Mouse (Mus musculus) hindbrain, embryonic 16.5 days (tissue): ENCODE results near the gene Arhgap27. TPM values are rescaled to one million over a fixed set of nuclear protein-coding genes. Genes with fewer than 3 reads are reported as not detected.

ENCODE experiments used
- ATAC-seq: fragments of 200-750 bp; cut with Nextera tagmentation; 2 replicates; pipeline ENCODE4 v1.8.0; 2017; ENCODE audit warnings: moderate TSS enrichment, moderate library complexity
- H3K27ac ChIP-seq: fragments of 300-500 bp; sonication (generic); 2 replicates; pipeline ENCODE4 v1.5.1; 2014; ENCODE audit warnings: low read depth, mild to moderate bottlenecking, control low read depth, low read length, moderate library complexity
- H3K27me3 ChIP-seq: fragments of 300-500 bp; sonication (generic); replicated peaks from 2 replicates; pipeline ENCODE4 v1.6.1; 2014; ENCODE audit warnings: low read length; ENCODE audit not compliant: control insufficient read depth, insufficient read depth
- H3K36me3 ChIP-seq: fragments of 300-500 bp; sonication (generic); 2 replicates; pipeline ENCODE4 v1.6.1; 2014; ENCODE audit warnings: mild to moderate bottlenecking, low read length, moderate library complexity, mixed read lengths; ENCODE audit not compliant: control insufficient read depth, insufficient read depth
- H3K4me1 ChIP-seq: fragments of 300-500 bp; sonication (generic); 2 replicates; pipeline ENCODE4 v1.6.1; 2014; ENCODE audit warnings: low read depth, low read length; ENCODE audit not compliant: control insufficient read depth, insufficient read depth
- H3K4me2 ChIP-seq: fragments of 300-500 bp; sonication (generic); 2 replicates; pipeline ENCODE4 v1.6.1; 2014; ENCODE audit warnings: mild to moderate bottlenecking, low read length, control low read depth, moderate library complexity
- H3K4me3 ChIP-seq: fragments of 300-500 bp; sonication (generic); 2 replicates; pipeline ENCODE4 v1.5.1; 2014; ENCODE audit warnings: mild to moderate bottlenecking, low read length, control low read depth, moderate library complexity
- H3K9ac ChIP-seq: fragments of 300-500 bp; sonication (generic); 2 replicates; pipeline ENCODE4 v1.6.1; 2014; ENCODE audit warnings: low read depth, mild to moderate bottlenecking, control low read depth, low read length, moderate library complexity
- H3K9me3 ChIP-seq: fragments of 300-500 bp; sonication (generic); 2 replicates; pipeline ENCODE4 v1.6.1; 2014; ENCODE audit warnings: mild to moderate bottlenecking, low read length, moderate library complexity; ENCODE audit not compliant: control insufficient read depth
- WGBS: fragments of 180-500 bp; shearing (Covaris S2); extraction: QIAGEN DNeasy Blood & Tissue Kit; methylation state at CpG from one replicate; pipeline ENCODE4 v1.1.7; 2014; 5-methylcytosine and 5-hydroxymethylcytosine counted together
- polyA plus RNA-seq: library from polyadenylated mRNA; unstranded; fragments of >200 nt; fragmentation: Nextera tagmentation; extraction: Ambion mirVana; gene quantifications from 2 replicates; pipeline ENCODE4 v1.2.1, GENCODE M21; 2015

The Arhgap27 gene
- polyA plus RNA-seq, 1 experiment from 2014 or later, result 4.8 TPM

- no peaks in the 10 kb centered on the region for H3K9me3 ChIP-seq
- peaks cover 19% of the 10 kb centered on the region for H3K36me3 ChIP-seq
Measured at GRCm38 (mm10) chr11:103372561-103372960, 9.1 kb upstream of the Arhgap27 start.

GRCm38 (mm10) chr11:103372068-103372467 lies 8.6 kb upstream of the Arhgap27 start:
- no peaks in the 10 kb centered on the region for H3K27me3 ChIP-seq
- H3K4me3 ChIP-seq, result no peak overlapping the region
- H3K4me1 ChIP-seq, result no peaks in the 10 kb centered on the region; the same call in 1 of the 2 replicates
- ATAC-seq, result no peak
- peaks cover 19% of the 10 kb centered on the region for H3K36me3 ChIP-seq
- peak overlapping the region; percentile 51 for H3K27ac ChIP-seq
- no peak overlapping the region for H3K4me2 ChIP-seq
- WGBS, result 50% methylated on average over 3 of the region's 3 CpGs
- H3K9me3 ChIP-seq, result no peaks in the 10 kb centered on the region
- H3K9ac ChIP-seq, result no peak overlapping the region

More at GRCm38 (mm10) chr11:103372561-103372960, 9.1 kb upstream of the Arhgap27 start:
- Histone ChIP-seq H3K4me2 (no peak overlapping the region), H3K27ac (no peak overlapping the region; the same call in 1 of the 2 replicates), H3K4me1 (no peaks in the 10 kb centered on the region; the same call in 1 of the 2 replicates), H3K27me3 (no peaks in the 10 kb centered on the region), H3K4me3 (no peak overlapping the region), H3K9ac (no peak overlapping the region)
- 80% methylated on average over 4 of the region's 4 CpGs for WGBS
- ATAC-seq, result no peak

- Histone ChIP-seq H3K9me3 (no peaks in the 10 kb centered on the region), H3K36me3 (peaks cover 14% of the 10 kb centered on the region), H3K27me3 (0 out of 2 replicates have a peak, but pooled peaks cover under 1% of the 10 kb centered on the region), H3K9ac (no peak overlapping the region), H3K4me2 (no peak overlapping the region), H3K4me3 (no peak overlapping the region), H3K27ac (no peak overlapping the region), H3K4me1 (no peaks in the 10 kb centered on the region; the same call in 1 of the 2 replicates)
- no peak for ATAC-seq
- 77% methylated on average over 3 of the region's 3 CpGs for WGBS
Measured at GRCm38 (mm10) chr11:103371222-103371539, 7.7 kb upstream of the Arhgap27 start.

- 93% methylated on average over 9 of the region's 9 CpGs for WGBS
- ATAC-seq, result no peak
- no peaks in the 10 kb centered on the region; the same call in 1 of the 2 replicates for H3K4me1 ChIP-seq
- H3K27me3 ChIP-seq, result peaks cover 5% of the 10 kb centered on the region; the same call in 1 of the 2 replicates
- H3K9me3 ChIP-seq, result no peaks in the 10 kb centered on the region
- H3K4me2 ChIP-seq, result no peak overlapping the region
- no peak overlapping the region for H3K4me3 ChIP-seq
- peaks cover 9% of the 10 kb centered on the region; the same call in 1 of the 2 replicates for H3K36me3 ChIP-seq
- H3K27ac ChIP-seq, result no peak overlapping the region
- no peak overlapping the region for H3K9ac ChIP-seq
Measured at GRCm38 (mm10) chr11:103370397-103371221, 7.1 kb upstream of the Arhgap27 start.

GRCm38 (mm10) chr11:103365530-103365929 lies 2.0 kb upstream of the Arhgap27 start:
- no peak for ATAC-seq
- H3K27ac ChIP-seq, result no peak overlapping the region
- peaks cover 19% of the 10 kb centered on the region for H3K4me1 ChIP-seq
- no peaks in the 10 kb centered on the region for H3K9me3 ChIP-seq
- H3K36me3 ChIP-seq, result peaks cover 6% of the 10 kb centered on the region; the same call in 1 of the 2 replicates
- WGBS, result 84% methylated on average over 4 of the region's 4 CpGs
- H3K4me3 ChIP-seq, result no peak overlapping the region
- H3K27me3 ChIP-seq, result peaks cover 40% of the 10 kb centered on the region
- no peak overlapping the region for H3K4me2 ChIP-seq
- no peak overlapping the region for H3K9ac ChIP-seq

- no peak overlapping the region for H3K4me3 ChIP-seq
- peaks cover 45% of the 10 kb centered on the region for H3K27me3 ChIP-seq
- H3K27ac ChIP-seq, result no peak overlapping the region
- no peaks in the 10 kb centered on the region for H3K9me3 ChIP-seq
- H3K4me2 ChIP-seq, result no peak overlapping the region
- 87% methylated on average over 3 of the region's 3 CpGs for WGBS
- no peak overlapping the region for H3K9ac ChIP-seq
- peaks cover 3% of the 10 kb centered on the region; the same call in 1 of the 2 replicates for H3K36me3 ChIP-seq
- peaks cover 23% of the 10 kb centered on the region for H3K4me1 ChIP-seq
- no peak for ATAC-seq
Measured at GRCm38 (mm10) chr11:103365022-103365421, 1.5 kb upstream of the Arhgap27 start.

- Histone ChIP-seq H3K4me2 (no peak overlapping the region), H3K27me3 (peaks cover 49% of the 10 kb centered on the region), H3K9me3 (no peaks in the 10 kb centered on the region), H3K9ac (no peak overlapping the region), H3K27ac (no peak overlapping the region), H3K36me3 (peaks cover 3% of the 10 kb centered on the region; the same call in 1 of the 2 replicates), H3K4me1 (peaks cover 24% of the 10 kb centered on the region), H3K4me3 (no peak overlapping the region)
- ATAC-seq, result no peak
- WGBS, result 41% methylated on average over 5 of the region's 5 CpGs
Measured at GRCm38 (mm10) chr11:103364335-103364734, 843 bp upstream of the Arhgap27 start.

- Histone ChIP-seq H3K27me3 (peaks cover 58% of the 10 kb centered on the region), H3K27ac (peak overlapping the region; percentile 25), H3K9me3 (no peaks in the 10 kb centered on the region), H3K4me2 (peak overlapping the region; percentile 72), H3K4me1 (peaks cover 28% of the 10 kb centered on the region), H3K4me3 (peak overlapping the region; percentile 40), H3K36me3 (peaks cover 3% of the 10 kb centered on the region; the same call in 1 of the 2 replicates), H3K9ac (peak overlapping the region; percentile 53)
- under 1% methylated on average over 32 of the region's 33 CpGs for WGBS
- ATAC-seq, result no peak
Measured at GRCm38 (mm10) chr11:103362521-103363181, 841 bp downstream of the Arhgap27 start.

GRCm38 (mm10) chr11:103362054-103362432 lies 1.4 kb downstream of the Arhgap27 start:
- no peaks in the 10 kb centered on the region for H3K9me3 ChIP-seq
- H3K36me3 ChIP-seq, result peaks cover 3% of the 10 kb centered on the region; the same call in 1 of the 2 replicates
- no peak overlapping the region for H3K27ac ChIP-seq
- ATAC-seq, result no peak
- H3K9ac ChIP-seq, result peak overlapping the region; percentile 53; the same call in 1 of the 2 replicates
- peaks cover 59% of the 10 kb centered on the region for H3K27me3 ChIP-seq
- peaks cover 28% of the 10 kb centered on the region for H3K4me1 ChIP-seq
- WGBS, result 4% methylated on average over 13 of the region's 13 CpGs
- H3K4me2 ChIP-seq, result peak overlapping the region; percentile 72
- H3K4me3 ChIP-seq, result peak overlapping the region; percentile 40
